20 mouse cellular contexts compared by ENCODE assay signal in the genomic region with DNA sequence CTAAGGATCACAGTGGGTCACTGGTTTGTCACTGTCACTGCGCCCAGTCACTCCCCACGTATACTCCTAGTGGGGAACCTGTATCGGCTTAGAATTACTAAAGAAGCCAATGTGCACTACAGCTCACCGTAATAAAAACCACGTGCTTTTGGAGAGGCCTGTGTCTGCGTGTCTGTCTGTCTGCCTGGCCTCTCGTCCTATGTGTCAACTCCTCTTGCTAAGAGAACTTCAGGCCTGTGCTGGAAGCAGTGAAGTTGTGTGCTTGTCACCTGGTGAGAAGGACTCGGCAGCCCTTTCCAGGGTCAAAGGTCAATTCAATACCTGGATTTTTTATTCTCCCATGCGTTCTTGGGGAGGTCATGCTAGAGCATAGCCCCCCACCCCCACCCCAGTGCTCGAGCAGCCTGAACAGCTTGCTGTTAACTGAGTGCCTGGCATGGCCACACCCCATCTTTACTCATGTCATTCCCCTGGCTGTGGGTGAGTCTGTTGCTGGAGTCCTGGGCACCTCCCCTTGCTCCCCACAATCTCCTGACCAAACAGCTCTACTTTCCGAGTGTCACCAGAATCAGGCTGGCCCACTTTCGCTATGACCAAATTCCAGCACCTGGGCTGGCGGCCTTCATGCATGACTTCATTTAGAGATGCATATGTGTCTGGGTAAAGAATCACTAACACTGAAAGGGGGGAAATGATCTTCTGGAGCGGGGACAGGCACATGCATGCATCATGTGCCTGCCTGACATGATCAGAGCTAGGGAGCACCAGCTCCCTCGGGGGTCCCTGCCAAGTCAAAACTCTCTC. TPM values are rescaled to one million over a fixed set of nuclear protein-coding genes. Genes with fewer than 3 reads are reported as not detected.
DNase-seq lines count a peak whose midpoint lies in the region; ATAC-seq and TF ChIP-seq lines count a peak whose summit lies in the region.
"Had no signal": no experiment of that assay in that cellular context is flagged by ENCODE, and none has a peak within 500 bp of the region (broad histone marks: within the 10 kb centered on the region; RNA-seq: fewer than 3 reads in every experiment).

No protein-coding gene starts in this region.

- TF ChIP-seq CTCF in gastrocnemius, adult 2 months (IDR thresholded peaks at IDR 0.05), result no peak
- no peak for TF ChIP-seq CTCF in bone marrow, adult 2 months (IDR thresholded peaks at IDR 0.05; ENCODE audit: control insufficient read depth, insufficient read depth, low read length)

- H3K4me3 ChIP-seq in gastrocnemius, adult 2 months, result no peak overlapping the region
- no peak overlapping the region for H3K4me3 ChIP-seq in liver, embryonic 13.5 days (replicated peaks)
- H3K4me3 ChIP-seq in liver, embryonic 12.5 days, result no peak overlapping the region
- no peak overlapping the region for H3K4me3 ChIP-seq in bone marrow, adult 2 months (replicated peaks; ENCODE audit: control insufficient read depth, low read depth, low read length)
- H3K4me3 ChIP-seq: embryonic facial prominence, embryonic 13.5 days; forebrain, embryonic 12.5 days; heart, embryonic 13.5 days; hindbrain, embryonic 12.5 days had no signal

- peaks cover 48% of the 10 kb centered on the region for H3K36me3 ChIP-seq in liver, embryonic 13.5 days
- H3K36me3 ChIP-seq in liver, embryonic 12.5 days, result peaks cover 35% of the 10 kb centered on the region
- H3K36me3 ChIP-seq: embryonic facial prominence, embryonic 13.5 days; forebrain, embryonic 12.5 days; heart, embryonic 13.5 days; hindbrain, embryonic 12.5 days had no signal

- H3K4me2 ChIP-seq in liver, embryonic 13.5 days, result no peak overlapping the region
- no peak overlapping the region for H3K4me2 ChIP-seq in liver, embryonic 12.5 days
- H3K4me2 ChIP-seq: embryonic facial prominence, embryonic 13.5 days; forebrain, embryonic 12.5 days; heart, embryonic 13.5 days; hindbrain, embryonic 12.5 days had no signal

- H3K9ac ChIP-seq in liver, embryonic 13.5 days, result no peak overlapping the region
- no peak overlapping the region for H3K9ac ChIP-seq in liver, embryonic 12.5 days
- H3K9ac ChIP-seq: embryonic facial prominence, embryonic 13.5 days; forebrain, embryonic 12.5 days; heart, embryonic 13.5 days; hindbrain, embryonic 12.5 days had no signal

- DNase-seq in gastrocnemius, adult 2 months, result peak; percentile 16
- DNase-seq in gastrocnemius, adult 8-10 months (ENCODE audit: low spot score in 2 of 2), result no peak
- no peak for DNase-seq in liver, embryonic 13.5 days
- DNase-seq in adrenal gland, postnatal 14 days, result no peak
- DNase-seq in spleen, postnatal 10 days (ENCODE audit: low spot score in 2 of 2), result no peak
- DNase-seq: adrenal gland, adult 2 months; adrenal gland, postnatal 36 days; cerebellum, postnatal 36 days; gastrocnemius, postnatal 25 days; heart, postnatal 36 days had no signal

- no peak overlapping the region; the same call in 1 of the 2 replicates for H3K27ac ChIP-seq in gastrocnemius, adult 2 months
- H3K27ac ChIP-seq in liver, embryonic 13.5 days, result peak overlapping the region; percentile 31; the same call in 1 of the 2 replicates
- H3K27ac ChIP-seq in liver, embryonic 12.5 days, result no peak overlapping the region
- H3K27ac ChIP-seq in bone marrow, adult 2 months (ENCODE audit: control insufficient read depth, insufficient read depth, low read depth, low read length, poor library complexity), result 0 out of 2 replicates have a peak overlapping the region, but pooled peaks have one; percentile 25
- H3K27ac ChIP-seq: embryonic facial prominence, embryonic 13.5 days; forebrain, embryonic 12.5 days; heart, embryonic 13.5 days; hindbrain, embryonic 12.5 days had no signal

- TF ChIP-seq POLR2A in bone marrow, adult 2 months (IDR thresholded peaks at IDR 0.05; ENCODE audit: borderline replicate concordance, control insufficient read depth, low read depth, low read length), result no peak

- H3K27me3 ChIP-seq in liver, embryonic 13.5 days, result no peaks in the 10 kb centered on the region
- peaks cover 3% of the 10 kb centered on the region; the same call in 1 of the 2 replicates for H3K27me3 ChIP-seq in liver, embryonic 12.5 days (replicated peaks)
- H3K27me3 ChIP-seq: embryonic facial prominence, embryonic 13.5 days; hindbrain, embryonic 12.5 days had no signal

- 60% methylated on average over 15 of the region's 15 CpGs for WGBS in liver, embryonic 13.5 days (ENCODE audit: insufficient replicate concordance)
- WGBS in liver, embryonic 12.5 days (ENCODE audit: insufficient replicate concordance), result 63% methylated on average over 15 of the region's 15 CpGs
- WGBS in bone marrow, adult 2 months, result 53% methylated on average over 15 of the region's 15 CpGs

- intact Hi-C loops in gastrocnemius, adult 2 months (cut with DNase I), result loop anchor here (5.0 kb wide), 1 partner anchor 206 kb away; no protein-coding TSS in a partner anchor

- ATAC-seq in liver, embryonic 13.5 days (ENCODE audit: low read depth), result no peak
- ATAC-seq in liver, embryonic 12.5 days, result no peak
- ATAC-seq: forebrain, embryonic 16.5 days; hindbrain, embryonic 16.5 days; inflammation-experienced regulatory T-cells, adult 6 months had no signal

- H3K4me1 ChIP-seq in liver, embryonic 13.5 days (replicated peaks), result peaks cover 43% of the 10 kb centered on the region
- H3K4me1 ChIP-seq in liver, embryonic 12.5 days, result peaks cover 27% of the 10 kb centered on the region
- H3K4me1 ChIP-seq in bone marrow, adult 2 months (ENCODE audit: control insufficient read depth, insufficient read depth, low read length), result peaks cover 14% of the 10 kb centered on the region

- H3K9me3 ChIP-seq in liver, embryonic 13.5 days (replicated peaks), result no peaks in the 10 kb centered on the region
- H3K9me3 ChIP-seq in liver, embryonic 12.5 days (replicated peaks), result no peaks in the 10 kb centered on the region
- H3K9me3 ChIP-seq: embryonic facial prominence, embryonic 13.5 days; forebrain, embryonic 12.5 days; heart, embryonic 13.5 days; hindbrain, embryonic 12.5 days had no signal

RNA-seq across cellular contexts. Expression of a gene that starts 13.4 kb away (rescaled TPM):
- 10 to 100 TPM; 16.9 to 22.7 TPM for total RNA-seq in gastrocnemius, adult 2 months (2021)
- total RNA-seq in gastrocnemius, adult 8-10 months (2022), result 10 to 100 TPM; 21.1 to 25.9 (median 22.0) TPM
- 45.5 and 46.5 TPM in 2 replicates for polyA plus RNA-seq in liver, embryonic 13.5 days (2015; fragmentation: Nextera tagmentation; extraction: Ambion mirVana)
- polyA plus RNA-seq in liver, embryonic 12.5 days (2016; fragmentation: Nextera tagmentation; extraction: Ambion mirVana), result 37.6 and 40.0 TPM in 2 replicates
- 92.2 and 165 TPM in 2 replicates for polyA plus RNA-seq in bone marrow, adult 2 months (2011; ENCODE audit: insufficient read depth, insufficient read length, low replicate concordance, missing spikeins)
- total RNA-seq in adrenal gland, postnatal 14 days (2021), result 22.7 and 30.5 TPM in 2 replicates

RNA-seq across cellular contexts. Expression of a gene that starts 46.4 kb away (rescaled TPM):
- 10 to 100 TPM; 48.5 to 55.1 TPM for total RNA-seq in gastrocnemius, adult 2 months (2021)
- total RNA-seq in gastrocnemius, adult 8-10 months (2022), result 10 to 100 TPM; 66.1 to 68.8 (median 66.9) TPM
- 2.3 and 2.9 TPM in 2 replicates for polyA plus RNA-seq in liver, embryonic 13.5 days (2015; fragmentation: Nextera tagmentation; extraction: Ambion mirVana)
- polyA plus RNA-seq in liver, embryonic 12.5 days (2016; fragmentation: Nextera tagmentation; extraction: Ambion mirVana), result 4.6 and 5.0 TPM in 2 replicates
- polyA plus RNA-seq in bone marrow, adult 2 months (2011; ENCODE audit: insufficient read depth, insufficient read length, low replicate concordance, missing spikeins), result 2.5 and 2.6 TPM in 2 replicates
- 24.4 and 27.2 TPM in 2 replicates for total RNA-seq in adrenal gland, postnatal 14 days (2021)
- total RNA-seq: granulocyte monocyte progenitor cell, adult 5-6 weeks had no signal
- polyA plus RNA-seq: inflammation-experienced regulatory T-cells, adult 6 months had no signal

Comparison
In these comparisons a context has a peak if more than half of its experiments do, and no peak if none do; other contexts are left out.
1. H3K27ac ChIP-seq: peak in liver, embryonic 13.5 days (single experiment) and bone marrow, adult 2 months (single experiment); none in gastrocnemius, adult 2 months (single experiment) and liver, embryonic 12.5 days (single experiment).